Mouse (Mus musculus) limb, embryonic 11.5 days (tissue): ENCODE data around the gene Qsox2. TPM values are rescaled to one million over a fixed set of nuclear protein-coding genes. Genes with fewer than 3 reads are reported as not detected.

Experiments
- ATAC-seq: fragments of 200-750 bp; cut with Nextera tagmentation; 2 replicates; pipeline ENCODE4 v1.8.0; 2017; ENCODE audit warnings: low read depth; ENCODE audit not compliant: insufficient number of reproducible peaks, low FRiP score, low TSS enrichment
- DNase-seq: peaks from one replicate; pipeline ENCODE4 v3.0.0-alpha.2; 2015; ENCODE audit warnings: low spot score
- H3K27ac ChIP-seq: fragments of 300-500 bp; sonication (generic); replicated peaks from 2 replicates; pipeline ENCODE4 v1.5.1; 2014; ENCODE audit warnings: low read depth, mild to moderate bottlenecking, low read length
- H3K27me3 ChIP-seq: fragments of 300-500 bp; sonication (generic); 2 replicates; pipeline ENCODE4 v1.6.1; 2014; ENCODE audit warnings: mild to moderate bottlenecking, low read length, mixed read lengths; ENCODE audit not compliant: control insufficient read depth, insufficient read depth
- H3K36me3 ChIP-seq: fragments of 300-500 bp; sonication (generic); 2 replicates; pipeline ENCODE4 v1.6.1; 2014; ENCODE audit warnings: mild to moderate bottlenecking, low read length, moderate library complexity, mixed read lengths; ENCODE audit not compliant: control insufficient read depth, insufficient read depth
- H3K4me1 ChIP-seq: fragments of 300-500 bp; sonication (generic); 2 replicates; pipeline ENCODE4 v1.6.1; 2014; ENCODE audit warnings: low read length, mixed read lengths; ENCODE audit not compliant: control insufficient read depth, insufficient read depth
- H3K4me2 ChIP-seq: fragments of 300-500 bp; sonication (generic); 2 replicates; pipeline ENCODE4 v1.6.1; 2014; ENCODE audit warnings: low read depth, mild to moderate bottlenecking, moderate library complexity; ENCODE audit not compliant: severe bottlenecking
- H3K4me3 ChIP-seq: fragments of 300-500 bp; sonication (generic); 2 replicates; pipeline ENCODE4 v1.5.1; 2014; ENCODE audit warnings: low read depth, low read length
- H3K9ac ChIP-seq: fragments of 300-500 bp; sonication (generic); 2 replicates; pipeline ENCODE4 v1.6.1; 2014; ENCODE audit warnings: mild to moderate bottlenecking, low read length
- H3K9me3 ChIP-seq: fragments of 300-500 bp; sonication (generic); 2 replicates; pipeline ENCODE4 v1.6.1; 2016; ENCODE audit warnings: low read length; ENCODE audit not compliant: control insufficient read depth
- WGBS: fragments of 180-500 bp; shearing (Covaris S2); extraction: QIAGEN DNeasy Blood & Tissue Kit; methylation state at CpG from one replicate; pipeline ENCODE4 v1.1.7; 2014; 5-methylcytosine and 5-hydroxymethylcytosine counted together
- polyA plus RNA-seq: library from polyadenylated mRNA; unstranded; fragments of >200 nt; fragmentation: Nextera tagmentation; extraction: Ambion mirVana; gene quantifications from 2 replicates; pipeline ENCODE4 v1.2.1, GENCODE M21; 2014

Gene Qsox2
- polyA plus RNA-seq, 1 experiment from 2014 or later = 12.0 TPM

GRCm38 (mm10) chr2:26236681-26237289, 540 bp downstream of the Qsox2 start:
- no peak for DNase-seq
- H3K4me2 ChIP-seq = peak overlapping the region; percentile 81
- no peaks in the 10 kb centered on the region for H3K9me3 ChIP-seq
- peaks cover 15% of the 10 kb centered on the region for H3K4me1 ChIP-seq
- peak; percentile 27; the same call in 1 of the 2 replicates for ATAC-seq
- peak overlapping the region; percentile 94 for H3K4me3 ChIP-seq
- H3K9ac ChIP-seq = peak overlapping the region; percentile 83
- H3K36me3 ChIP-seq = no peaks in the 10 kb centered on the region
- no peaks in the 10 kb centered on the region for H3K27me3 ChIP-seq
- under 1% methylated on average over 51 of the region's 51 CpGs for WGBS
- peak overlapping the region; percentile 21; the same call in 1 of the 2 replicates for H3K27ac ChIP-seq

- 85% methylated on average over 2 of the region's 2 CpGs for WGBS
- Histone ChIP-seq H3K4me3 (no peak overlapping the region), H3K27me3 (no peaks in the 10 kb centered on the region), H3K27ac (no peak overlapping the region), H3K4me2 (no peak overlapping the region), H3K9me3 (no peaks in the 10 kb centered on the region), H3K36me3 (no peaks in the 10 kb centered on the region), H3K9ac (no peak overlapping the region), H3K4me1 (peaks cover 9% of the 10 kb centered on the region)
- no peak for ATAC-seq
- DNase-seq = no peak
These were observed 2.6 kb downstream of the Qsox2 start for GRCm38 (mm10) chr2:26234771-26235170.

DNA sequence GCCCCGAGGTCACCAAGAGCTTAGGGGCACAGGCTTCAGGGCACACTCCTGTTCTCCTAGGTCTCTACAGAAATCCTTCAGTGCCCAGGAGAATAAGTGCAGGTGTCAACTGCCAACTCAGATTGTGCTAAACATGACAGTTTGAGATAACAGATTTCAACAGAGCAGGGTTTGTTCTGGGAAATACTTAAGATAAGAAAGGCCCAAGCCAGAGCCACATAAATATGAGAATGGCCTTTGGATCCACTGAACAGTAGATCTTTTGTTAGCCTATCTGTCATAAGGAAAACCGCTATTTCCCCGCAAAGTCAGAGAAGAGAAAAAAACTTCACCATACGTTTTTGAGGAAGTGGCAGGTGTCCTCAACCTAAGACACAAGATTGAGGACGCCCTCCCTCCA, 3.1 kb downstream of the Qsox2 start:
- WGBS = 88% methylated on average over 5 of the region's 5 CpGs
- no peak overlapping the region for H3K4me3 ChIP-seq
- H3K36me3 ChIP-seq = no peaks in the 10 kb centered on the region
- no peak overlapping the region for H3K9ac ChIP-seq
- no peaks in the 10 kb centered on the region for H3K27me3 ChIP-seq
- ATAC-seq = no peak
- no peaks in the 10 kb centered on the region for H3K9me3 ChIP-seq
- H3K4me1 ChIP-seq = peaks cover 8% of the 10 kb centered on the region
- H3K27ac ChIP-seq = no peak overlapping the region
- H3K4me2 ChIP-seq = no peak overlapping the region
- DNase-seq = no peak

- H3K9ac ChIP-seq = no peak overlapping the region
- no peak for DNase-seq
- H3K4me2 ChIP-seq = no peak overlapping the region
- no peak overlapping the region for H3K4me3 ChIP-seq
- 71% methylated on average over 3 of the region's 3 CpGs for WGBS
- peaks cover 4% of the 10 kb centered on the region for H3K4me1 ChIP-seq
- no peak for ATAC-seq
- no peaks in the 10 kb centered on the region for H3K36me3 ChIP-seq
- no peaks in the 10 kb centered on the region for H3K9me3 ChIP-seq
- no peak overlapping the region for H3K27ac ChIP-seq
- H3K27me3 ChIP-seq = no peaks in the 10 kb centered on the region
These were observed 6.0 kb downstream of the Qsox2 start for GRCm38 (mm10) chr2:26231366-26231765.

DNA sequence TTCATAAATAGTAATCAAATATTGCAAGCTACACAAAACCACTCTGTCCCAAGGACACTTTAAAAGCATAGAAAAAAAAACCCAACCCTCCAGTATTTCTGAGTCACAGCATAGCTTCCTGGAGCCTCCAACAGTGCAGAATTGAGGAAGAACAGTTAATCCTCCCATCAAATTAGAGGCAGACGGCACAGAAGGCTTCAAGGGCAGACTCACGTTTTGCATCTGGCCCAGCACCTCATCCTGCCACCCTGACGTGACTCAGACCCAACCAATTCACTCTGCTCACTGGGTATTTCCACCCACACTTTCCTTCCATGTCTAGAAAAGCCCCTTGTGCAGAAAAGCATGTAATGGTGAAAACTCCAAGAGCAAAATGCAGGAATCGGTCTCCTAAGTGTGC, 7.1 kb downstream of the Qsox2 start:
- H3K27ac ChIP-seq = no peak overlapping the region
- H3K4me3 ChIP-seq = no peak overlapping the region
- no peaks in the 10 kb centered on the region for H3K9me3 ChIP-seq
- H3K9ac ChIP-seq = no peak overlapping the region
- no peaks in the 10 kb centered on the region for H3K27me3 ChIP-seq
- H3K4me2 ChIP-seq = no peak overlapping the region
- H3K4me1 ChIP-seq = no peaks in the 10 kb centered on the region
- WGBS = 52% methylated on average over 4 of the region's 4 CpGs
- DNase-seq (no peak), ATAC-seq (no peak)
- no peaks in the 10 kb centered on the region for H3K36me3 ChIP-seq

DNA sequence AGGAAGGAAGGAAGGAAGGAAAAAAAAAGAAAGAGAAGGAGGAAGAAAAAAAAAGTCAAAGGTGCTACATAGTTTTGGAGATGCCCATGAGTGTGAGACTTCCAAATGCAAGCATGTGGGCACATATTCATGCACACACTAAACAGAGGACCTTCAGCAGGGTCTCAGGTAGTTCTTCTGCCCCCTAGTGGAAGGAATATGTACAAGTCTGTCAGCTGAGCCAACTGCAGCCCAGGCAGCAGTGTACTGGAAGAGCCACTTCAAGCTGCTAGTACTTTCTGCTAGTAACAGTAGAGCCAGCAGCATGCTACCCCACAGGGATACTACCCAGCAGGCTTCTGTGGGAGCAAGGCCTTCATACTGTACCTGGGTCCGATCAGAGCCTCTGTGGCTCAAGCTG, 9.5 kb downstream of the Qsox2 start:
- Histone ChIP-seq H3K9ac (no peak overlapping the region), H3K27ac (no peak overlapping the region), H3K36me3 (peaks cover 4% of the 10 kb centered on the region; the same call in 1 of the 2 replicates), H3K4me3 (no peak overlapping the region), H3K4me2 (no peak overlapping the region), H3K27me3 (no peaks in the 10 kb centered on the region), H3K4me1 (no peaks in the 10 kb centered on the region), H3K9me3 (no peaks in the 10 kb centered on the region)
- 58% methylated on average over 1 of the region's 1 CpGs for WGBS
- peak; percentile 54 for DNase-seq
- no peak for ATAC-seq

- Histone ChIP-seq H3K27me3 (no peaks in the 10 kb centered on the region), H3K36me3 (peaks cover 4% of the 10 kb centered on the region; the same call in 1 of the 2 replicates), H3K4me1 (no peaks in the 10 kb centered on the region), H3K4me3 (no peak overlapping the region), H3K4me2 (no peak overlapping the region), H3K27ac (no peak overlapping the region), H3K9me3 (no peaks in the 10 kb centered on the region), H3K9ac (no peak overlapping the region)
- no peak for DNase-seq
- WGBS = 87% methylated on average over 4 of the region's 4 CpGs
- no peak for ATAC-seq
These were observed 12.1 kb downstream of the Qsox2 start for GRCm38 (mm10) chr2:26225242-26225641.

DNA sequence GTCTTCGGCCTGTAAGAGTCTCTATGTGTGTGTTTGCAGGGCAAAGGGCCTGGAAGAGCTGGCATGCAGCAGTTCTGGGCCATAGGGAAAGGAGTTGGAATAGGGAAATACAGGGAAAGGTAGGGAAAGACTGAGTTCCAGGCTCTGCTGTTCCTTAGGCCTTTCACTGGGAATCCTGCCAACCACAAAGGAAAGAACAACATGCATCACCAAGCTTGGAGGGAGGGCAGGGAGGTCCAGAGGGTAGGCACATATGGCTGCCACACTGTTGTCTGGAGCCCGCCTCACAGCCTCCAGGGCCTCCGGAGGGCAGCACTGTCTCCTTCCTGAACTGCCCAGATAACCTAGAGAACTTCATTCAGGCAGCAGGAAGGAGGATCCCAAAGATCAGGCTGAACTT, 13.4 kb downstream of the Qsox2 start:
- no peak overlapping the region for H3K9ac ChIP-seq

DNA sequence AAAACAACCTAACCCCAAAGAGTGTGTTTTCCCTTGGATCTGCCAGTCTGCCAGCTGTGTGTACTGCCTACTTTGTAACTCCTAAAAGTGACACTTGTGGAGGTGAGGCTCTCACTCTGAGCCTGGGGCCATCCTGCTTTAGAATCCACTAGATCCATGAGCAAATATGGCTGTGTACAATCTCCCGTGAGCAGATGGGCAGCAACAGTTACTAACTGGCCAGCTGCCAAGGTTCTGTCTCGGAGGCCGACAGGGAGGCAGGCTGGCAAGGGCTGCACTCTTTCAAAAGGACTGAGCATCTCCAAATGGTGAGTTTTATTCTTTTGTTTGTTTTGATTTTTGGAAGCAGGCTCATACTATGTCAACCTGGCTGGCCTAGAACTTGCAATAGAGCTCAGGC, 22.8 kb downstream of the Qsox2 start:
- WGBS = 85% methylated on average over 3 of the region's 3 CpGs
- H3K9ac ChIP-seq = no peak overlapping the region
- no peak overlapping the region for H3K4me3 ChIP-seq
- no peaks in the 10 kb centered on the region for H3K9me3 ChIP-seq
- H3K27me3 ChIP-seq = no peaks in the 10 kb centered on the region
- peaks cover 14% of the 10 kb centered on the region; the same call in 1 of the 2 replicates for H3K36me3 ChIP-seq
- H3K27ac ChIP-seq = no peak overlapping the region
- ATAC-seq (no peak), DNase-seq (no peak)
- H3K4me1 ChIP-seq = no peaks in the 10 kb centered on the region
- H3K4me2 ChIP-seq = no peak overlapping the region

More for the DNA sequence above, 13.4 kb downstream of the Qsox2 start:
- Histone ChIP-seq H3K4me2 (no peak overlapping the region), H3K27ac (no peak overlapping the region), H3K4me3 (no peak overlapping the region), H3K36me3 (peaks cover 7% of the 10 kb centered on the region; the same call in 1 of the 2 replicates), H3K27me3 (no peaks in the 10 kb centered on the region), H3K4me1 (no peaks in the 10 kb centered on the region), H3K9me3 (no peaks in the 10 kb centered on the region)
- ATAC-seq = no peak
- WGBS = 93% methylated on average over 3 of the region's 3 CpGs
- no peak for DNase-seq
